Mouse (Mus musculus) hindbrain, embryonic 12.5 days (tissue): ENCODE data around the gene Fbln2. TPM values are rescaled to one million over a fixed set of nuclear protein-coding genes. Genes with fewer than 3 reads are reported as not detected.

Experiments used
- ATAC-seq: fragments of 200-750 bp; cut with Nextera tagmentation; 2 replicates; pipeline ENCODE4 v1.8.0; 2017; ENCODE audit warnings: moderate TSS enrichment; ENCODE audit not compliant: low FRiP score
- H3K27ac ChIP-seq: fragments of 300-500 bp; sonication (generic); 2 replicates; pipeline ENCODE4 v1.5.1; 2016; ENCODE audit warnings: mild to moderate bottlenecking
- H3K27me3 ChIP-seq: fragments of 300-500 bp; sonication (generic); 2 replicates; pipeline ENCODE4 v1.6.1; 2016; ENCODE audit warnings: mild to moderate bottlenecking
- H3K36me3 ChIP-seq: fragments of 300-500 bp; sonication (generic); 2 replicates; pipeline ENCODE4 v1.6.1; 2016; ENCODE audit warnings: mild to moderate bottlenecking
- H3K4me1 ChIP-seq: fragments of 300-500 bp; sonication (generic); 2 replicates; pipeline ENCODE4 v1.6.1; 2016
- H3K4me2 ChIP-seq: fragments of 300-500 bp; sonication (generic); replicated peaks from 2 replicates; pipeline ENCODE4 v1.6.1; 2016; ENCODE audit warnings: mild to moderate bottlenecking
- H3K4me3 ChIP-seq: fragments of 300-500 bp; sonication (generic); 2 replicates; pipeline ENCODE4 v1.5.1; 2016; ENCODE audit warnings: mild to moderate bottlenecking
- H3K9ac ChIP-seq: fragments of 300-500 bp; sonication (generic); 2 replicates; pipeline ENCODE4 v1.6.1; 2016; ENCODE audit warnings: mild to moderate bottlenecking, moderate library complexity
- H3K9me3 ChIP-seq: fragments of 300-500 bp; sonication (generic); replicated peaks from 2 replicates; pipeline ENCODE4 v1.6.1; 2016; ENCODE audit warnings: mild to moderate bottlenecking
- WGBS: fragments of 180-500 bp; shearing (Covaris S2); methylation state at CpG from one replicate; pipeline ENCODE4 v1.1.7; 2016; 5-methylcytosine and 5-hydroxymethylcytosine counted together
- polyA plus RNA-seq: library from polyadenylated mRNA; unstranded; fragments of >200 nt; fragmentation: Nextera tagmentation; extraction: Ambion mirVana; gene quantifications from 2 replicates; pipeline ENCODE4 v1.2.1, GENCODE M21; 2016

Gene Fbln2
- polyA plus RNA-seq, 1 experiment from 2014 or later: 102 TPM

DNA sequence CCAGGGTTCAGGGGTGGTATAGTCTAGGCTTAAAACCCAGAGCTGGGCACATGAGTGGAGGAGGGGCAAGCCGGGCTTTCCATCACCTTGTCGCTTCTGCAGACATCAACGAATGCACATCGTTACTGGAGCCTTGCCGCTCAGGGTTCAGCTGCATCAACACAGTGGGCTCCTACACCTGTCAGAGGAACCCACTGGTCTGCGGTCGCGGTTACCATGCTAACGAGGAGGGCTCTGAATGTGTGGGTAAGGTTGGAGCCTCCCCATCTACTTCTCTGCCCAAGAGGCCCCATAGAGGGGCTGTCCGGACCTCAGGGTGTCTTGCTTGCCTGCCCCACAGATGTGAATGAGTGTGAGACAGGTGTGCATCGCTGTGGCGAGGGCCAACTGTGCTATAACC, 53.4 kb downstream of the Fbln2 start:
- Histone ChIP-seq H3K9ac (no peak overlapping the region), H3K9me3 (no peaks in the 10 kb centered on the region), H3K4me3 (no peak overlapping the region), H3K4me1 (peaks cover 18% of the 10 kb centered on the region), H3K4me2 (no peak overlapping the region), H3K36me3 (no peaks in the 10 kb centered on the region), H3K27ac (no peak overlapping the region), H3K27me3 (0 out of 2 replicates have a peak, but pooled peaks cover 3% of the 10 kb centered on the region)
- 0 out of 2 replicates have a peak, but pooled peaks have one; percentile 4 for ATAC-seq
- WGBS: 83% methylated on average over 12 of the region's 12 CpGs

GRCm38 (mm10) chr6:91266647-91267046, 54.4 kb downstream of the Fbln2 start:
- ATAC-seq: no peak

DNA sequence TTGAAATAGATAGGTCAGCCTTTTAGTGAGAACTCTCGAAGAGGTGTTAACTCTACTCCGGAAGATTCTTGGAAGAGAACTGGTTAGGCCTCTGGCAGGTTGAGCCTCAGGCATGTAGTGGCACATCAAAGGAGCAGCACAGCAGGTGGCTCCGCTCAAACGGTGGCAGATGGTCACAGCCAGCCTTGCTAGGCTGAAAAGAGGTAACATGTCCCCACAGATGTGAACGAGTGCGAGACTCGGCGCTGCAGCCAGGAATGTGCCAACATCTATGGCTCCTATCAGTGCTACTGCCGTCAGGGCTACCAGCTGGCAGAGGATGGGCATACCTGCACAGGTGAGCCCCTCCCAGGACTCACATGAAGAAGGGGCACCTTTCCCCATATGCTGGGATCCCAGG, 56.1 kb downstream of the Fbln2 start:
- no peak for ATAC-seq
- Histone ChIP-seq H3K4me1 (peaks cover 10% of the 10 kb centered on the region; the same call in 1 of the 2 replicates), H3K27me3 (no peaks in the 10 kb centered on the region), H3K4me3 (no peak overlapping the region), H3K9me3 (no peaks in the 10 kb centered on the region), H3K27ac (no peak overlapping the region), H3K9ac (no peak overlapping the region), H3K4me2 (no peak overlapping the region), H3K36me3 (no peaks in the 10 kb centered on the region)
- 58% methylated on average over 9 of the region's 9 CpGs for WGBS

More at GRCm38 (mm10) chr6:91266647-91267046, 54.4 kb downstream of the Fbln2 start:
- H3K36me3 ChIP-seq: no peaks in the 10 kb centered on the region
- 0 out of 2 replicates have a peak, but pooled peaks cover 3% of the 10 kb centered on the region for H3K27me3 ChIP-seq
- 0 out of 2 replicates have a peak overlapping the region, but pooled peaks have one; percentile 23 for H3K27ac ChIP-seq
- no peaks in the 10 kb centered on the region for H3K9me3 ChIP-seq
- no peak overlapping the region for H3K9ac ChIP-seq
- no peak overlapping the region for H3K4me2 ChIP-seq
- H3K4me1 ChIP-seq: peaks cover 10% of the 10 kb centered on the region; the same call in 1 of the 2 replicates
- WGBS: 94% methylated on average over 1 of the region's 1 CpGs
- no peak overlapping the region for H3K4me3 ChIP-seq

DNA sequence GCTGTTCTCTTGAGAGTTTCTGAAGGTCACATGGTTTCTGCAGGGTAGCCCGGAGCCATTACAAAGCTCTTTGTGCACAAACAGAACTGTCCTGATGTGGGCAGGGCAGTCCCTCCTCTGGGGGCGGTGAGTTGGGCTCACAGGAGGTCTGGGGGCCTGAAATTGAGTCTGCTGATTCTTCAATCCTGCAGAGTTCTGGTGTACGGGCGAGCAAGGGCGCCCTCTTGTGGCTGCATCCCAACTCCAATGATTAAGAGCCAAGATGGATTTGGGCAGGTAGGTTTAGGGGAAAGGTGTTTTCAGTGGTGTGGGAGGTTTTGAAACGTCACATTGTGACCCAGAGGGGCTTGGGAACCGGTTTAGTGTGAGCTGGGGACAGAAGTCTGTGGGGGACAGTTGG, 65.3 kb downstream of the Fbln2 start:
- no peak overlapping the region for H3K9ac ChIP-seq
- peaks cover 8% of the 10 kb centered on the region; the same call in 1 of the 2 replicates for H3K4me1 ChIP-seq
- H3K36me3 ChIP-seq: no peaks in the 10 kb centered on the region
- no peak overlapping the region for H3K4me3 ChIP-seq
- H3K27me3 ChIP-seq: peaks cover 12% of the 10 kb centered on the region
- peak; percentile 22; the same call in 1 of the 2 replicates for ATAC-seq
- WGBS: 1% methylated on average over 7 of the region's 7 CpGs
- no peak overlapping the region for H3K27ac ChIP-seq
- H3K4me2 ChIP-seq: no peak overlapping the region
- no peaks in the 10 kb centered on the region for H3K9me3 ChIP-seq

- Histone ChIP-seq H3K9ac (no peak overlapping the region), H3K4me3 (no peak overlapping the region), H3K9me3 (no peaks in the 10 kb centered on the region), H3K36me3 (no peaks in the 10 kb centered on the region), H3K27me3 (peaks cover 20% of the 10 kb centered on the region), H3K4me2 (no peak overlapping the region), H3K27ac (no peak overlapping the region), H3K4me1 (peaks cover 8% of the 10 kb centered on the region; the same call in 1 of the 2 replicates)
- ATAC-seq: no peak
- WGBS: 17% methylated on average over 1 of the region's 1 CpGs
Measured at GRCm38 (mm10) chr6:91278302-91278701, 66.0 kb downstream of the Fbln2 start.

- H3K4me1 ChIP-seq: peaks cover 13% of the 10 kb centered on the region; the same call in 1 of the 2 replicates
- H3K36me3 ChIP-seq: no peaks in the 10 kb centered on the region
- 31% methylated on average over 4 of the region's 4 CpGs for WGBS
- H3K4me2 ChIP-seq: no peak overlapping the region
- H3K9me3 ChIP-seq: no peaks in the 10 kb centered on the region
- ATAC-seq: no peak
- H3K27ac ChIP-seq: no peak overlapping the region
- peaks cover 31% of the 10 kb centered on the region for H3K27me3 ChIP-seq
- no peak overlapping the region for H3K4me3 ChIP-seq
- no peak overlapping the region for H3K9ac ChIP-seq
Measured at GRCm38 (mm10) chr6:91279477-91279876, 67.2 kb downstream of the Fbln2 start.

DNA sequence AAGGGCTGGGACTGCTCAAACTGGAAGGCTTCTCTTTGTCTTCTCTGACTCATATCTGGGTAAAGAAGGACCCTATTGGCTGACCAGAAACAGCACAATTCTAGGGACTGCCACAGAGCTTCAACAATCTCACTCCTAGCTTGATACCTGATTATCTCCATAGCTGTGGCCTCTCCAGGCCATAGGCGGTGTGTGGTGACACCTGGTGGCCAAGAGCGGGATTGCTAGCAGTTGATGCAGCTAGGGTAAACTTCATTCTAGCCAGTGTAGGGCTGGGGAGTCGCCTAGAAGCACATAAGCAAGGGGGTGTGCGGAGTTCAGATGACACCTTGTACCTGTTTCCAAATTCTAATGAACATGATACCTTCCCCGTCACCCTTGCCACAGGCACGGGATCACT, 69.0 kb downstream of the Fbln2 start:
- Histone ChIP-seq H3K4me3 (no peak overlapping the region), H3K4me1 (peaks cover 29% of the 10 kb centered on the region), H3K27ac (no peak overlapping the region)

DNA sequence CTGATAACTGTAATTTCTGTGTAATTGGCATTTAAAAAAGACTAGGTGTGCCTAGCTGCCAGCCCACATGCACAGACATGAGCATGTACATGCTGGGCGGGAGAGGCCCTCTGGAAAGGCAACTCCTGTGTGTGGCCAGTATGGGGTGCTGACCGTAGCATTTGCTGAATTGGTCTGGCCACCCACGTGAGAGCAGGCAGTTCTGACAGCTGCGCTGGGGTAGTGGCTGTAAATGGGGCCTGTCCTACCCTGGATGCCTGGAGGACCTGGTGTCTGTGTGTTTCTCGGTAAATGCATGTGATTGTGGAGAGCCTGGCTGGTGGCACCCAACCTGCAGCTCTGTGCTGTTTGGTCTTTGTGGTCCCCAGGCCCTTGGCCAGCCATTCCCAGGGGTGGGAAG, 69.5 kb downstream of the Fbln2 start:
- H3K4me1 ChIP-seq: peaks cover 35% of the 10 kb centered on the region
- no peak overlapping the region for H3K27ac ChIP-seq
- H3K9me3 ChIP-seq: no peaks in the 10 kb centered on the region
- H3K4me2 ChIP-seq: no peak overlapping the region
- no peak overlapping the region for H3K9ac ChIP-seq
- WGBS: 48% methylated on average over 5 of the region's 5 CpGs
- H3K27me3 ChIP-seq: peaks cover 48% of the 10 kb centered on the region
- H3K4me3 ChIP-seq: no peak overlapping the region
- no peak for ATAC-seq
- no peaks in the 10 kb centered on the region for H3K36me3 ChIP-seq

More for the DNA sequence above, 69.0 kb downstream of the Fbln2 start:
- H3K9ac ChIP-seq: no peak overlapping the region
- no peaks in the 10 kb centered on the region for H3K36me3 ChIP-seq
- ATAC-seq: peak; percentile 9; the same call in 1 of the 2 replicates
- H3K27me3 ChIP-seq: peaks cover 45% of the 10 kb centered on the region
- 5% methylated on average over 6 of the region's 6 CpGs for WGBS
- H3K4me2 ChIP-seq: no peak overlapping the region
- H3K9me3 ChIP-seq: no peaks in the 10 kb centered on the region

DNA sequence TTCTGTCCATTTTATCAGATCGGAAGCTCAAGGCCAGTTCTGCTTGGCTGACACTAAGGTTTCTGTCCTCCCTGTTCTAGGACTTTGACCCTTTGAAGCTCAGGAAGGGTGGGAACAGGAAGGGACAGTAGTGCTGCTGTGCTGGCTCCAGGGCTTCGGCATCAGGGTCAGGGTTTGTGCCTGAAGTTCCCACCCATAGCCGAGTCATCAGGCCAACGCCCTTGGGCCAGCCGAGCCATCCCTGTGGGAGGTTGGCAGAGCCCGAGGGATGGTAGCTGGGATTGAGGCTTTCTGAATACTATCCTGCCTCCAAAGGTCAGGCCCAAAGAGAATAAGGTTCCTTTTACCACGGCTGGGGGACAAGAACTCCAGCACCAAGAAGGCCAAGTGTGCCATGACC, 70.8 kb downstream of the Fbln2 start:
- H3K4me2 ChIP-seq: no peak overlapping the region
- H3K9ac ChIP-seq: no peak overlapping the region
- H3K9me3 ChIP-seq: no peaks in the 10 kb centered on the region
- H3K4me3 ChIP-seq: no peak overlapping the region
- no peak overlapping the region for H3K27ac ChIP-seq
- WGBS: 74% methylated on average over 7 of the region's 7 CpGs
- no peak for ATAC-seq
- peaks cover 54% of the 10 kb centered on the region for H3K27me3 ChIP-seq
- H3K36me3 ChIP-seq: no peaks in the 10 kb centered on the region
- peaks cover 33% of the 10 kb centered on the region for H3K4me1 ChIP-seq

- ATAC-seq: peak; percentile 68
- Histone ChIP-seq H3K4me3 (peak overlapping the region; percentile 23), H3K9me3 (no peaks in the 10 kb centered on the region), H3K4me2 (peak overlapping the region; percentile 55), H3K4me1 (peaks cover 32% of the 10 kb centered on the region), H3K27ac (peak overlapping the region; percentile 36), H3K27me3 (peaks cover 67% of the 10 kb centered on the region), H3K9ac (peak overlapping the region; percentile 57), H3K36me3 (no peaks in the 10 kb centered on the region)
- 3% methylated on average over 35 of the region's 35 CpGs for WGBS
Measured at GRCm38 (mm10) chr6:91284521-91285449, 72.5 kb downstream of the Fbln2 start.

DNA sequence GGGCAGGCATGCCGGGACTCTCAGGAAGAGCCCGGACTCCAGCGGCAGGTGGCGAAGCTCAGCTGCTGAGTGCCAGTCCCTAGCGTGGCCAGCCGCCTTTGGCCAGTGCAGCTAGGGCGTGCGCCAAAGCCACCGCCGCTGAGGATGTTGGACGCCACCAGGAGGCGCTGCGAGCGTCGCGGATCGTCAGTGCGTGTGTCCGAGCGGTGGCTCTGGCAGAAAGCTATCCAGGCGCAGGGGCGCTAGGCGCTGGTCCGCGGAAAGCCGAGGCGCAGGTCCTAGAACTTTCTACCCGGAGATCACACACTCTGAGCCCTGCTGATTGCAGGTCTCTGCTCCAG, 73.2 kb downstream of the Fbln2 start:
- Histone ChIP-seq H3K4me1 (peaks cover 32% of the 10 kb centered on the region), H3K36me3 (no peaks in the 10 kb centered on the region), H3K4me3 (peak overlapping the region; percentile 23), H3K27ac (peak overlapping the region; percentile 14; the same call in 1 of the 2 replicates), H3K4me2 (peak overlapping the region; percentile 55), H3K9me3 (no peaks in the 10 kb centered on the region), H3K9ac (peak overlapping the region; percentile 57), H3K27me3 (peaks cover 67% of the 10 kb centered on the region)
- under 1% methylated on average over 28 of the region's 28 CpGs for WGBS
- ATAC-seq: peak; percentile 68

- H3K36me3 ChIP-seq: no peaks in the 10 kb centered on the region
- no peaks in the 10 kb centered on the region for H3K9me3 ChIP-seq
- peaks cover 67% of the 10 kb centered on the region for H3K27me3 ChIP-seq
- peaks cover 32% of the 10 kb centered on the region for H3K4me1 ChIP-seq
- peak; percentile 26 for ATAC-seq
- peak overlapping the region; percentile 23 for H3K4me3 ChIP-seq
- WGBS: 30% methylated on average over 30 of the region's 30 CpGs
- H3K27ac ChIP-seq: no peak overlapping the region
- H3K4me2 ChIP-seq: peak overlapping the region; percentile 55
- H3K9ac ChIP-seq: 0 out of 2 replicates have a peak overlapping the region, but pooled peaks have one; percentile 57
Measured at GRCm38 (mm10) chr6:91285814-91286545, 73.7 kb downstream of the Fbln2 start.
